Mouse (Mus musculus): ENCODE results near the gene Olfr145.

Gene Olfr145

DNA sequence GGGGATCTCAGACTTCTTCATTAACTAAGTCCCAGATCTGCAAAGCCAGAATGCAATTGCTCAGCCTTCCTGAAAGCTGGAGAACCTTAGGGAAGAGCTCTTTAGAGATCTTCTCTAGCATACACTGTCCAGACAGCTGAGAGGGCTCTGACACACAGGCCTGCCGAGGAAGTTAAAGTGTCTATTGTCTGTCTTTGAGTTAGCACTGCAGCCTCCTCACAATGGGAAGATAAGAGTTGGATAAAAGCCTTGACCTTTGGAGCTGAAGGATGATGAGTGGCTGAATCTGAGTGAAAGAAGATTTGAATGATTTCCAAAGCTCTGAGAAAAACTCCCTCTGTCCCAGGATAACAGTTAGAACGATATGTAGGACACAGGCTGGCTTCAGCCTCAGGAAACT is at the start of gene Olfr145:
Olfr145 (plus strand) TSS at position 64 of the 400 bp plus-strand sequence.
- DNase-seq (ENCODE audit: extremely low spot score, low read depth, low spot score) = no peak

DNA sequence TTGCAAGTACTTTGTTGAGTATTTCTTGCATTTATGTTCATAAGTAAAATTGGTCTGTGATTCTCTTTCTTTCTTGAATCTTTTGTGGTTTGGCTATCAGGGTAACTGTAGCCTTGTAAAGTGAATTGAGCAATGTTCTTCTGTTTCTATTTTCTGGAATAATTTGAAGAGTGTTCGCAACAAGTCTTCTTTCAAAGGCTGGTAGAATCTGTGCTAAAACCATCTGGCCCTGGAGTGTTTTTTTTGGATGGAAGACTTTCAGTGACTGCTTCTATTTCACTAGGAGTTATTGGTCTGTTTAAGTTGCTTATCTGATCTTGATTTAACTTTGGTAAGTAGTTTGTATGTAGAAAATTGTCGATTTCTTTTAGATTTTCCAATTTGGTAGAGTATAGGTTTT is 47.3 kb upstream of the Olfr145 start:
- no peak for DNase-seq (ENCODE audit: extremely low spot score, low read depth, low spot score)

DNA sequence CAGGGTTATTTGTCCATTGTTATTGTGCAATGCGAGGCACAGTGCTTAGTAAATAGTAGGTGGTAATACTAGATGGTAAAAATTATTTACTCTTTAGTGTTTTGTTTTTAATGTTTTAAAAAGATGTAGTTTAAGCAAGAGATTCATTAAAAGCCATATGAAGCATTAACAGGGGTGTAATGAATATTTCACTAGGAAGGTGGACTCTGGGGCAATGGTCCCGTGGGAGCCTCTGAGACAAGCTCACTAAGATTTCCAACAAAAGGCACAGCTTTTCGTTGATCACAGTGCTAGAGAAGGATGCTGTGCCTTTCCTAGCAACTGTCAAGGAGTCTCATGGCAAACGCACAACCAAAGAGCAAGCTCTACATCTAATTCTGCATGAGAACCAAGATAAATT is 42.6 kb upstream of the Olfr145 start, which contains the start of gene Olfr877:
Olfr877 (plus strand) TSS at position 301 of the 400 bp plus-strand sequence.
- DNase-seq (ENCODE audit: extremely low spot score, low read depth, low spot score) = no peak

DNA sequence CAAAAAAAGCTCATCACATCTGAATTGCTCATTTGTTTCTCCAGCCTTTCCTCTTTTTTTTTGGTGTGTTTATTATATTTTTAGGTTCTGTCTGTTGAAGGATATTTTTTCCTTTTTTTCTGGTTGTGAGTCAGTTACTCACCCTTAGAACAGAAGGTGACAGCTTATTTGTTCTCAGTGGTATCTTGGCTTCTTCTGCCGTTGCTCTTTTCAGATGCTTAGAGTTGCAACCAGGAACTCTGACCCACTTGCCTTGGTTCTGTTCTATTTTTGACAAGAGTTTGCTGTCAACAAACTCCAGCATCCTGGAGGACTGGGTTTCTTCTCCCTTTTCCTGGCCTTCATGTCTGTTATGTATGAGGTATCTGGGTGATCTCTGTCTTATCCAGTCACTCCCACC is 33.2 kb upstream of the Olfr145 start:
- DNase-seq (ENCODE audit: extremely low spot score, low read depth, low spot score) = no peak

DNA sequence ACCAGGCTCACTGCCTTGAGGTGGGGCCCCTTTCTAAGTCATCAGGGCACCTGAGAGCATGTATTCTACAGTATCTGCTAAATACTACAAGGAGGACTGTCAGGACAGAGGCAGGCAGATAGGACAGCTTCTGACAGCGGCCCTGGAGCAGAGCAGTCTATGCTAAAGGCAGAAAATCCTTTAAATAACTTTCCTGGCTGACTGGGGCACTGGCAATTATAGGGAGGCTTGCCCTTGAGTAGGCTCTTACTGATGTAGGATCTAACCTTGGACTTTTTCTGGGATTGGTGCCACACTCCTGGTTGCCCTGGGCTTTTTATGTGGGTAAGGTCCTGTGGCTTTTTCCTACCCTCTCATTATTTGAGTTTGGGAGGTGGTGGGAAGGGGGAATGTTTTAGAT is 26.3 kb upstream of the Olfr145 start:
- no peak for DNase-seq (ENCODE audit: extremely low spot score, low read depth, low spot score)

DNA sequence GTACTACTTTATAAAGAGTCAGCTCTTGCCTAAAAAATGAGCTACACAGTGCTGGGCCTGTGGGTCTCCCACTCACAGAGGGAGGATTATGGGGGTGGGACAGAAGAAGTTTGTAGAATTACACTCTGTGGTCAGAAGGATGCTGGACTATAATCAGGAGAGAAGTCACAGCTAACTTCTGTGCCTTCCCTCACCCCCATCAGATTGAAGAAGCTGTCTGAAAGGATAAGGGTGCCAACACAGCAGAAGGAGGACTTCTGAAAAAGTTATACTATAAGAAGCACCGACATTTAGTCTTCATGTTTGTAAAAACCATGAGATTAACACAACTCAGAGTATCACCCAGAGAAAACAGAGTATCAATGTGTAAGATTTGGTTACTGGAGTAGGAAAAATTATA is 25.4 kb upstream of the Olfr145 start:
- DNase-seq (ENCODE audit: extremely low spot score, low read depth, low spot score) = no peak

DNA sequence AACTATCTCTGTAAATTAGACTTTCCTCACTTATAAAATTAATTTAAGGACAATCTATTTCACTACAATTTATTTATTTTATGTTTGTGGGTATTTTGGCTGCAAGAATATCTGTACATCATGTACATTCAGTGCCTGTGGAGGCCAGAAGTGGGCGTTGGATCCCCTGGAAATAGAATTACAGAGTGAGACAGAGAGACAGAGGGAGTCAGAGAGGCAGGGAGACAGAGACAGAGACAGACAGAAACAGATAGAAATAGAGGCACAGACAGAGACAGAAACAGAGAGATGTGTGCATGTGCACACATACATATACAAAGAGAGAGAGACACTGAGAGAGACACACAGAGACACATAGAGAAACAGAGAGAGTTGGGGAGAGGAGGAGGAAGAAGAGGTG is 25.0 kb upstream of the Olfr145 start:
- DNase-seq (ENCODE audit: extremely low spot score, low read depth, low spot score) = no peak

DNA sequence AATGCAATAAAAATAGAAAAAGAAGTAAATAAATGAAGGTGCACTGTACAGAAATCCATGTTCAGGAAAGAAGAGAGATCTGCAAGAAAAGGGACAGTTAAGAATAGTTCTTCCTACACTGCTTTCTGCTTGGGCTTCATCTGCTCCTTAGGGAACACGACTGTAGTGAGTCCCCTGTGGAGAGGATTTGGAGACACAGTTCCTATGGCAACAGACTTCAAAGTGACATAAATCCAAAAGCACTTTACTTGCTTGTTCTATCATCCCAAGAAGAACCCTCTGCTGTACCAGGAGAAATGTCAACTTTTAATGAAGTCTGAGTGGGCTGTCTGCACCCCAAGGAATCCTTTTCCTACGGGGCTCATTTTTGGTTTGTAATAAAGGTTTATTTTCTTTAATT is 5.6 kb upstream of the Olfr145 start:
- no peak for DNase-seq (ENCODE audit: extremely low spot score, low read depth, low spot score)

DNA sequence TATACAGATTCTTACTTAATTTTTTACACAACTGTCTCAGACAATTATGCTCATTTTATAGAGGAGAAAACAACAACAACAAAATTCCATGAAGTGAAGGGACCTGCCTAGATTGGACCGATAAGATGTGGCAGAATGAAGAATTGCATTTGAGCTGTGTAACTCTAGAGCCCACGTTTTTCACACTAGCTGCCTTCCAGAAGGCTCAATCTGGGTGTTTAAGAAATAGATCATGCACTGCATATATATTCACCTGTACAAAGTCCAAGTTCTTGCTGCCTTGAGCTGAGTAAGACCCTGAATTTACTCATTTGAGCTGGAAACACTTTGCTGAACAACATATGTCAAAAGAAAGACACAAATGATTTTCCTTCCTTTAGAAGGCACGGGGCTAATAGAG is 9.0 kb downstream of the Olfr145 start:
- DNase-seq (ENCODE audit: extremely low spot score, low read depth, low spot score) = no peak

DNA sequence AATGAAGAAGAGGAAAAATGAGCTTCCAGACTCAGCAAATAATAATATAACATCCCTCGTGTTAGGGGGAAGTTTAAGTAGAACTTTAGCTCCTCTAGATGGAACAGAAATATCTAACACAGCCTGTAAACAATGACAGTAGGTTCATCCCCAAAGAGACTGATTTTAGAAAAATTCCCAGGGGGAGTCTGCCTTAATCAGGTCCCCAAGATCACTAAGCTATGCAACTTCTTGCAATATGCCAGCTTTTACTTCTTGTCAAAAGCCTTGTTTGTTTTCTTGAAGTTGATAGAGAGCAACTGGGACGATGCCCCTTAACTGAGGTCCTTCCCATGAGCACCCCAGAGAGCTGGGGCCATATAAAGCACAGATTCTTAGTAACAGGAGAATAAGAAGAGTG is 21.0 kb downstream of the Olfr145 start, which contains the start of gene Olfr878:
Olfr878 (plus strand) TSS at position 301 of the 400 bp plus-strand sequence.
- DNase-seq (ENCODE audit: extremely low spot score, low read depth, low spot score) = no peak

DNA sequence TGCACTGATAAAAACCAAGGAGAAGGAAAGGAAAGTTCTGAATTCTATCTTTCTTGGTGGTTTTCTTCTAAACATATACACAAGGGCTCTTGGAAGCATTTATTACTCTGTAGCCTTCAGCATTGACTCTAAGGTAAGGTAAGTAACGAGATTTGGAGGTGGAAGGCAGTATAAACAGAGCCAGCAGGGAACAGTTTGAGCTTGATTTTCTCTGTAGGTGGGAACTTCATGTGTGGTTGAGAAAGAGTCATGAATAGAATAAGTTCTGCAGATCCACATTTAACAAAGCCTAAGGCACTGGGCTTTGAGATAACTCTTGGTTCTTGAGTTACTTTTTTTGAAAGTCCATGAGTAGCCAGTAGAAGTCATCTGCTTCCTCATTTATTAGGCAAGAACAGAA is 21.5 kb downstream of the Olfr145 start:
- no peak for DNase-seq (ENCODE audit: extremely low spot score, low read depth, low spot score)

DNA sequence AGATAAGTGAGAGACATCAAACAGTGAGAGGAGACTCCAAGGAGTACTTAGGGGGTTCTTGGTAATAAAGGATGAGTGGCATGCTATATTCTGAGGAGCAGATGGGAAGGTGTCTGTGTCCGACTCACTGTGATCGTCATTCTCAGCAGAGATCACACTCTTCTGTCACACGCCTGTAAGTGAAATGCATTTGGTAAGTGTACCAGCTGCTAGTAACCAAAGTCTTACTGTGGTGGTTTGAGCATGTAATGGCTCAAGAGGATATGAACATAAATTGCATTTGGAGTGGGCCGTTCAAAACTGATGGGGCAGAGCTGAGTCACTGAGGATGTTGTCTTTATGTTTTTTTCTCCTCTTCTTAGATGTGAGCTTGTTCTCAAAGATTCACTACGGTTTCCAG is 27.7 kb downstream of the Olfr145 start:
- no peak for DNase-seq (ENCODE audit: extremely low spot score, low read depth, low spot score)

DNA sequence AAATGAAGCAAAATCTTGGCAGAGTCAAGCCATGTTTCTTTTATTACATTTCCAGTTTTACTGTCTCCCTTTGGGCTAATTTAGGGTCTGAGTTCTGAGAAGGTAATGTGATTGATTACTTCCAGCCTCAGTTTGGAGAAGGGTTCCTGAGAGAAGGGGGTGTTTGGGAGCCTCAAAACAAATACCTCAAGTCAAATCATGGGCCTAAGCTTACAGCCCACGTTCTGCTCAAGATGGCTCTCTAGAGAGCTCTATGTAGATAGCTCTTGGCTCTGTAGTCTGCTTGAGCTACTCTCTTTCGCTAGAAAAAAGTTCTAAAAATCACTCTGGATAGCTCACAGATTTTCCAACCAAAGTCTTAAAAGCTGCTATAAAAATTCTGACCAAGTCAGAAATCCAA is 28.9 kb downstream of the Olfr145 start:
- DNase-seq (ENCODE audit: extremely low spot score, low read depth, low spot score) = no peak

DNA sequence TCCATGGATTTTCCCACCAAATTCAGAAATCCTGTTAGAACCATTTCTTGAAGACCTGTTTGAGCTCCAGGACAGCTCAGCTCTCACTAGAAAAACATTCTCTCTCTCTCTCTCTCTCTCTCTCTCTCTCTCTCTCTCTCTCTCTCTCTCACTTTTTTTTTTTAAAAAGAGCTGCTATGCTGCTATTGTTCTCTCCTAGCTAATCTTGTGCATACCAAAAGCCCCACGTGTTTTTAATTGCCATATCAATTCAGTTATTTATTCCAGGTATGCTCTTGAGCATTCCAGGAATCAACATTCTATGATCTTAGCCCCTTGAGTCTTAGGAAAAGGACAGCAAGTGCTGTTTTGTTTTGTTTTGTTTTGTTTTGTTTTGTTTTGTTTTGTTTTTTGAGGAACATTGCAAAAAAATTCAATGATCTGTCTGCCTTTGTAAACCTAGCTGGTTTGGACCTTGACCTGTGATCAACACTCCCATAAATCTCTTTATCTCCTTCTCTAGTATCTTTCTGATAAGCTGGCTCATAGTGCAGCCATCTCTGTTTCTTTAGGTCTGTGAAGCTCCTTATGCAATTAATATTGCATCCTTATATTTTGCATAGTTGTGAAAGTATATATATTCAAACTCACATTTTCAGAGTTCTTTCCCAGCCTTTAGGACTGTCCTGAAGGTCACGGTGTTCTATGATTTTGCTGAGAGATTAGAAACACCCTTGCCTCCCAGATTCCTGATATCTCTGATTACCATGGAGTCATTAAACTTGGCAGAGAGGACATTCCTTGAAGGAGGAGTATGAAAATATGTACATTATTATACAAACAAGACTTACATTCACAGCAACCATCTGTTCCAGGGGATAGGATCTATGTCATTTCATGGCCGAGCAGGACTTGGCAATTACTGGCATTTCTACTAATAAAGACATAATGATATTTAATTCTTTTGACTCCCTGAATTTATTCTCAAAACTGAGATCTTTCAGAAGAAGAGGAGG is 29.8 kb downstream of the Olfr145 start:
- DNase-seq (ENCODE audit: extremely low spot score, low read depth, low spot score) = no peak

DNA sequence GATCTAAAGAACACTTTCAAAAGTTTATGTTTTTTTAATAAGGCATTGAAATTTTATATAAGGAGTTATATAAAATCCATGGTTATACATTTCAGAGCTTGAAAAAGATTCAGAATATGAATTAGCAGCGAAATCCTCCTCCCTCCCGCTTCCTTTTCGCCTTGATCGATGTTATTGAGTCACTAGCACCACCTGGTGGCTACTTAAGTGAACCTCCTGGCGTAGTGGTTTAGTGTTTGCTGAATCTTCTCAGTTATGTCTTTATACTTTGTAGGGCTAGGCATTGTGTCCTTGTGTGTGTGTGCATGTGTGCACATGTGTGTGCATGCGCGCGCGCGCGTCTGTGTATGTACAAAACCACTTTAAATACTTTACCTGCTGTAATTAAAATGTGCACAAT is 36.0 kb downstream of the Olfr145 start:
- DNase-seq (ENCODE audit: extremely low spot score, low read depth, low spot score) = peak; percentile 57

DNA sequence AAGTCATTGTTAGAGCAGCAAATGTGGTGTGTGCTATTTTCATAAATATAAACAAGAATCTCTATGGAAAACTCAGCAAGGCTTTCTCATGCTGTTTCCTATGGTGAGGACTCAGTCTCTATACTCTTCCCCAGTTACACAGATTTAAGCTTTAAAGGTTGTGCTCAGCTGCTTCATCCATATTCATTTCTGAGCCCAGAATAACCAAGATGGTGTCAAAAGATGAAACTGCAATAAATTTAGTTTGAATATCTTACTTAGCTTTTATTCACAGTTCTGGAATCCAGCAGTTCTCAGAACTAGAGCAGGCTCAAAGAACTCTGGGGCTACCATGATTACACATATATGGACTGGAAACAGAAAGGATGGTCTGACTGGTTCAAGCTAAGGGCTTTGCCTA is 37.6 kb downstream of the Olfr145 start:
- no peak for DNase-seq (ENCODE audit: extremely low spot score, low read depth, low spot score)

DNA sequence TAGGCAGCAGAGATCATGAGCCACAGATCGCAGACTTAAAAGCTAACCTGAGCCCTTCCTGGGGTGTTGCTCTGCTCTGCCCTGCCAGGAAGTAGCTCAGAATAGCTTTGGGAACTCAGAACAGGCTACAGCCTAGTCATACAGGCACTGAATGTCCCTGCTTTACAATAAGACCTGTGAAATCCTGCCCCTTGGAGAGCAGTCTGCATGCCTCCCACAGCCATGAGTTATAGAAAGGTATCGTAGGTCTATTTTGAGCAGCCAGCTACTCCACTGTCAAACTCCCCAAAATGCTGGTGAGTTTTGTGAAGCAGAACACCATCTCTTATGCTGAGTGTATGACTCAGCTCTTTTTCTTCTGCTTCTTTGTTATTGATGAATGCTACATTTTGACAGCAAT is 44.6 kb downstream of the Olfr145 start:
- DNase-seq (ENCODE audit: extremely low spot score, low read depth, low spot score) = no peak

All from hindlimb bud, embryonic 11.5 days (tissue).